Mouse (Mus musculus): ENCODE measurements around the gene Cbr1.

Cbr1 gene

GRCm38 (mm10) chr16:93605553-93605952, at the start of gene Cbr1:
TSS of gene Cbr1 (plus strand) at chr16:93605853.
- no peak for DNase-seq

- DNase-seq, result peak; percentile 32 to 54
Observed at GRCm38 (mm10) chr16:93557646-93558045, 48.0 kb upstream of the Cbr1 start.

GRCm38 (mm10) chr16:93558499-93558898, 47.2 kb upstream of the Cbr1 start:
- DNase-seq, result no peak

DNA sequence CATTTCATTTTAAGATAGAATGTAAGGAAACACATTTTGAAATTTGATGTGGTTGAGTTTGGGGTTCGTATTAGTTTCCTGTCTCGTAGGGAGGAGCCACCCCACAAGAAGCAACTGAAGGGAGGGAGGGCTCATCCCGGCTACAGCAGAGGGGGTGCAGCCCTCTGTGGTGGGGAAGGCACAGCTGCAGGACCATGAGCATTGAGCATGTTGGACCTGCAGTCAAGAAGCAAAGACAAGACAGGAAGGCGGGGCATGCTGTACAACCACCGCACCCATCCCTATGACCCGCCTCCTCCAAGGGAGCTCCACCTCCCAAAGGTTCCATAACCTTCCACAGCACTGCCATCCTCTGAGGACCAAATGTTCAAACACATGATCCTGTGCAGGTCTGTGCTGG, 33.3 kb upstream of the Cbr1 start:
- no peak for DNase-seq

DNA sequence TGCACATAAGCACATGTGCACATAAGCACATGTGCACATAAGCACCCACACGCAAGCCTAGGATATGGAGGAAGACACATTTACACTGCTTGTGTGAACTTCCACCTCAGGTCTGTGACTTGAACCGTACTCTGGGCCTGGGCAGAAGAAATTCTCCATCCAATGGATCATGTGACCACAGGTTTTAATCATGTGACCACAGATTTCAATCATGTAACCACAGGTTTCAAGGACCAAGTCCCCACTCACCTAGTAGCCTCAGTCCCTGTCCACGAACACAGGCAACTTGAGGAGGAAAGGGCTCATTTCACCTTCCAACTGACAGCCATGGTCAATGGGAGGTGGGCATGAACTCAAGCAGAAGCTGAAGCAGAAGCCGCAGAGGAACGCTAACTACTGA, 32.2 kb upstream of the Cbr1 start:
- DNase-seq, result no peak

DNA sequence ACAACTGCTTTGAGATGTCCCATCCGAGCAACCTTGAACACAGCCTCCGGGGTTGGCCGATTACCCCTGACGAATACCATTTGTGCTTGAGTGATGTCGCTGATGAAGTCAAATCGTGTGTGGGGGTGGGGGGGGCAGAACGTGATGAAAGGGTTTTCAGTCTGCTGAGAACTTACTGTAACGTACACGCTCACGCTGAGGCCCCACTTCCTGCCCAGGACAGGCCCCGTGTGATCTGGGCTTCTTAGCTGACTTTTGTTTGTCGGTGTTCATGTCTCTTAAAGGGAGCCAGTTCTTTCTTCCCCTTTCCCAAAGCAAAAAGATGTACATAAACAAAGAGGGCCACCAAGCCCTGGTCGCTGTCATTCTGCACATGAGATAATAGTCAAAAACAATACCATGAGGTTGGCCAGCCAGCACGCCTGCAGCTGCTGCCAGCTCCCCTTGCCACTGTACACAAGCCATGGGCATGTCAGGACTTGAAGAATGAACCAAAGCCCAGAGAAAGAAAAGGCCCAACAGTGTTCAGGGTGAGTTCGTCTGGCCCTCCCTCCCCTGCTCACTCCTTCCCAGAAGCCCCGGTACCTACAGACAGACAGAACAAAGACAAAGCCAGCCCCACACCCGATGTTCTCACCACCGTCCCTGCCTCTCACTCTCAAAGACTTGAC, 31.0 kb upstream of the Cbr1 start:
- peak in 1 of 2 experiments; percentile 38 for DNase-seq

GRCm38 (mm10) chr16:93575574-93575973, 30.1 kb upstream of the Cbr1 start:
- DNase-seq, result no peak

GRCm38 (mm10) chr16:93576412-93577082, 29.1 kb upstream of the Cbr1 start:
- peak; percentile 67 to 72 for DNase-seq

DNA sequence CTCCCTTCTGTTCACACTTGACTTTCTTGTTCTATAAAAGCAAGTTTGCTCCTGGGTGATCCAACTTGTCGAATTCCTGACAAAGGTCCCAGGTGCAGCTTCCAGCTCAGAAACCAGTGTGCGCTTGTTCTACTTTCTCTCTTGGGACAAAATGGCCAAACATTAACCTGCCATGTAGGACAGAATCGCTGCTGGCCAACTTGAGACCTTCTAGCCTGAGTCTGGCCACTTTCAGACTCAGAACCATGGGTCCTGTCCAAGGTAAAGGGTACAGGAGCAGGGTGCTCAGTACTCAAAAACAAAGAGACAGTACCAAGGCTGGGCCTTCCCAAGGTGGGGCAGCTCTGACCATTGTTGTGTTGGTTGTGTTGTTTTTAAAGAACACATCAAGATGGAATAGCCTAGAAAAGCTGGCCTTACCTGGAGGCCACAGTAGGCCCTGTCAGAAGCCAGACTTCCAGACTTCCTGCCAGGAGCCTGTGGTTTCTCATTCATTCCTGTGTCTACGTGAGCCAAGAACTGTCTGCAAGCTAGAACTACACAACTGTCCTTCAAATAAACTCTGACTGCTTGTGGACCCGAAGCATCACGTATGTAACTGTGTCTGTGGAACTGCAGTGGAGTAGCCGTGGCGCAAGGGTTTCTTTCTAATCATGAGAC, 27.2 kb upstream of the Cbr1 start:
- DNase-seq, result no peak

DNA sequence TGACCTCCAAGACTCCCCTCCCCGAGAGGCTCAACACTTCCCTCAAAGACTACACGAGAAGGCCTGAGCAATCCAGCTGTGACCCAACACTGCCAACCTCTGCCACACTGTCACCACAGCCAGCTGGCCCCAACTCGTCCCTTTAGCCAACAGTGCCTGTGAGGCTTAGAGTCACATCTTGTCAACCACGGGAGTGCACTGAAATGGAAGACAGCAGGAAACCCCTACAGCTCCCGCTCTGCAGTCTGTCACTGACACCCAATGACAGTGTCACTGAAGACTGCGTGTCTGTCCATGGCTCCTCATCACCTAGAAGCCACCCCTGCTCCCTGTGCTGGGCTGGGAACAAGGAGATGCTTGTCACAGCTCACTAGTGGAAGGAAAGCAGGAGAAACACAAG, 24.5 kb upstream of the Cbr1 start:
- DNase-seq, result peak; percentile 31 to 33

GRCm38 (mm10) chr16:93584976-93585702, 20.5 kb upstream of the Cbr1 start:
- no peak for DNase-seq

- DNase-seq, result no peak
Observed at GRCm38 (mm10) chr16:93585703-93586205, 19.9 kb upstream of the Cbr1 start.

DNA sequence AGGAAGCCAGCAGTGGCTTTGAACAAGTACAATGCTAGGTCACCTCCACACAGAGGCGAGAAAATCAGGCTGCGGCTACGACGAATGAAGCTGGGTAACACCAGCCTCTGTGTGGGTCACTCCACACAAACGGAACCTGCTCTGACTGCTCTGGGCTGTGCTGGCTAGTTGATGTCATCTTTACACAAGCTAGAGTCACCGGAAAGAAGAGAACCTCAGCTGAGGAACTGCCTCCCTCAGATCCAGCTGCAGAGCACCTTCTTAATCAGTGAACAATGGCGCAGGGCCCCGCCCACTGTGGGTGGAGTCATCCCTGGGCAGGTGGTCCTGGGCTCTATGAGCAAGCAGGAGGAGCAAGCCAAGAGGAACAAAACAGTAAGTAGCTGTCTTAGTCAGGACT, 19.3 kb upstream of the Cbr1 start:
- no peak for DNase-seq

DNA sequence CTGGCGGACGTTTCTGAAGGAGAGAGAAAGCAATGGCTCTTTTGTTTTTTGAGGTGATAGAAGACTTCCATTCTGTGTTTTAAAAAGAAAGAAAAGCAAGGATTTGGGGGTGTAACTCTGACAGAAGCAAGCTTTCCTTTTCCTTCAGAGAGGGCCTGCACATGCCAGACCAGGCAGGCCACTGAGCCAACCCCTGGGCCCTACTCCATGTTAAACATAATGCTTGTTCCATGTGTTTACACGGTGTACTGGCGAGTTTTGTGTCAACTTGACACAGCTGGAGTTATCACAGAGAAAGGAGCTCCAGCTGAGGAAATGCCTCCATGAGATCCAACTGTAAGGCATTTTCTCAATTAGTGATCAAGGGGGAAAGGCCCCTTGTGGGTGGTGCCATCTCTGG, 17.4 kb upstream of the Cbr1 start:
- DNase-seq, result no peak

GRCm38 (mm10) chr16:93590915-93591314, 14.7 kb upstream of the Cbr1 start:
- DNase-seq, result no peak

GRCm38 (mm10) chr16:93591450-93592430, 13.9 kb upstream of the Cbr1 start:
- DNase-seq, result no peak

DNA sequence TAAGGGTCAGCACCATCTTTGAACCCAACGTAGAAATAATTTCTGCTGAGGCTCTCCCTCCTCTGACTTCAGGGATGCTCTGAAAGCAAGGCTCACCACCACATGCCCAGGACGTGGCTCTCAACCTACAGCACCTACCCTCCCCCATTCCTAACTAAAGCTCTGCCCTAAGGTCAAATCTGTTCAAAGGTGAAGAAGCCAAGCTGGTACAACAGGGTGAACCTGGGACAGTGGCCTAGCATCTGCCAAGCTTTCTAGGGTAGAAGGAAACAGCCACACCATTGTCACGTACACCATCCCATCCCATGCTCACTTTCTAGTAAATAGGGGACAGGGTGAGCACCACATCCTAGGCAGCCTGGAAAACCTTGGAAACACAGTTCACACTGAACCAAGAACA, 12.9 kb upstream of the Cbr1 start:
- no peak for DNase-seq

DNA sequence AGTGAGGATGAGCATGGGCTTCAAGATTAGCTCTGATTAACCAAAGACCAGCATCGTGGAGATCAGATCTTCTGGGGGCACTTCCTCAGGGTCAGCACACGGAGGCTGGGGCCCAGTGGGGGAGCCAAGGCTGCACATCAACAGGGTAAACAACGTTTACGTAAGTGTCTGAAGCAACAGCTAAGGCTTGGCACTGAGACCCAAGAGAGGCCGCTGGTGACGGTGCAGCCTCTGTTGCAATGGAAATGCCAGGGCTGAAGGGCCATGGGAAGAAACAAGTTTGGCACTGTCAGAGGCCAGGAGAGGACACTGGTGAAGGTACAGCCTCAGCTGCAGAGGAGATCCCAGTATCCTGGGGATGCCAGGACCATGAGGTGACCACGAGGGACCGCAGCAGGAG, 12.2 kb upstream of the Cbr1 start:
- DNase-seq, result peak; percentile 27 to 49

DNA sequence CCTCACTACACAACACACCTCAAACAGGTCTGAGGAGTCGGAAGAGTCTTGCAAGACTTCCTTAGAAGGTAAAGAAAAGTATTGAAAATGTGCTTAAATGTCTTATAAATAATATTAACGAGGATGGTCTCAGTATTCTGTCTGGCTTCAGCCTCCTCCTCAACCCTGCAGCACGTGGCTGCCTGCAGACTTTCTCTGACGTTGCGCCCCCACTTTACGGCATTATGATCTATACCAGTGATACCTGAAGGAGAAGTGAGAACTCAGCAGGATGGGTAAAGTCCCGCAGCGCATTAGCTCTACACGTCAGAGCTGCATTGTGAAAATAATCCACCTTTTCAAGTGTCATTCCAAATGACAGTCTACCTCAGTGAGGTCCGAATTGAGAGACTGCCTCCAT, 11.2 kb upstream of the Cbr1 start:
- no peak for DNase-seq

- DNase-seq, result no peak
Observed at GRCm38 (mm10) chr16:93595766-93596165, 9.9 kb upstream of the Cbr1 start.

DNA sequence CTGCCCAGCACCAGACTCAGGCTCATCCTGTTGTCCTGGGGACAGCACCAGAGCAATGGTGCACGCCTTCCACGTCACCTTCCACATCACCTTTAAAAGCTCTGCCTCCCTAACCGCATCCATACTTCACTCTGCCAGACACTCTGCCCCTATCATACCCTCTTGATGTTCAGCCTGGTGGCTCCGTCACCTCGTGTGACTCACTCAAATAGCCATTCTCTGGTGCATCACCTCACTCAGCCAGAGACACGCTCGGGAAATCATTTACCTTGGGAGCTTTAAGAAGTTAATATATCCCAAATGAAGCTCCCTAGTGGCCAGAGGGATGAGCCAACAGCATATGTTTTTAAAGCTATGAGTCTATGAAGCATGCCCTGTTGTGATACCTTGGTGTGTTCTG, 8.8 kb upstream of the Cbr1 start:
- DNase-seq, result no peak

DNA sequence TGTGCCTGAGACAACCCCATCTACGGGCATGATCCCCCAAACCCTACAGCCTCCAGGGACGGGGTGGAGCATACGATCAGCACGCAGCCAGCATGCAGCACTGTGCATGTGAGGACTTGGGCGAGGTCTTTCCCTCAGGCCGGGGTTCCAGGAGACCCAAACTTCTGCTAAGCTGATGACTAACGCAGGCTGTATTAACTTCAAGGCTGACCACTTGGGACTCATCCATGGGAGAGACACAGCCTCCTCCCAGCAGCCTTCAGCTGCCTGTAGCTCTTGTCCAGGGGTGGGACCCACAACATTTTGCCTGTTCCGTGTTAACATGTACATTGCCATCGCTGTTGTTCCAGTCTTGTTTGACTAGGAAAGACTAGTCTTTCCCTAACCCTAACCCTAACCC, 8.1 kb upstream of the Cbr1 start:
- DNase-seq, result no peak
